Mouse (Mus musculus) liver, embryonic 12.5 days (tissue): Measurements from ENCODE around the gene Ano6. TPM values are rescaled to one million over a fixed set of nuclear protein-coding genes. Genes with fewer than 3 reads are reported as not detected.

Experiments used
- ATAC-seq: fragments of 200-750 bp; cut with Nextera tagmentation; 2 replicates; pipeline ENCODE4 v1.8.0; 2017; ENCODE audit warnings: moderate number of reproducible peaks, mild to moderate bottlenecking, moderate library complexity
- H3K27ac ChIP-seq: fragments of 300-500 bp; sonication (generic); 2 replicates; pipeline ENCODE4 v1.5.1; 2016; ENCODE audit warnings: mild to moderate bottlenecking
- H3K27me3 ChIP-seq: fragments of 300-500 bp; sonication (generic); replicated peaks from 2 replicates; pipeline ENCODE4 v1.6.1; 2016; ENCODE audit warnings: mild to moderate bottlenecking, moderate library complexity
- H3K36me3 ChIP-seq: fragments of 300-500 bp; sonication (generic); 2 replicates; pipeline ENCODE4 v1.6.1; 2016; ENCODE audit warnings: mild to moderate bottlenecking, moderate library complexity
- H3K4me1 ChIP-seq: fragments of 300-500 bp; sonication (generic); 2 replicates; pipeline ENCODE4 v1.6.1; 2016
- H3K4me2 ChIP-seq: fragments of 300-500 bp; sonication (generic); 2 replicates; pipeline ENCODE4 v1.6.1; 2016; ENCODE audit warnings: mild to moderate bottlenecking, moderate library complexity
- H3K4me3 ChIP-seq: fragments of 300-500 bp; sonication (generic); 2 replicates; pipeline ENCODE4 v1.5.1; 2016; ENCODE audit warnings: mild to moderate bottlenecking, moderate library complexity
- H3K9ac ChIP-seq: fragments of 300-500 bp; sonication (generic); 2 replicates; pipeline ENCODE4 v1.6.1; 2016; ENCODE audit warnings: mild to moderate bottlenecking, moderate library complexity
- H3K9me3 ChIP-seq: fragments of 300-500 bp; sonication (generic); replicated peaks from 2 replicates; pipeline ENCODE4 v1.6.1; 2016; ENCODE audit warnings: mild to moderate bottlenecking, moderate library complexity
- WGBS: fragments of 180-500 bp; shearing (Covaris S2); methylation state at CpG from one replicate; pipeline ENCODE4 v1.1.7; 2016; ENCODE audit not compliant: insufficient replicate concordance; 5-methylcytosine and 5-hydroxymethylcytosine counted together
- polyA plus RNA-seq: library from polyadenylated mRNA; unstranded; fragments of >200 nt; fragmentation: Nextera tagmentation; extraction: Ambion mirVana; gene quantifications from 2 replicates; pipeline ENCODE4 v1.2.1, GENCODE M21; 2016

Gene Ano6
- polyA plus RNA-seq, 1 experiment from 2014 or later = 14.7 TPM

GRCm38 (mm10) chr15:95757169-95757568, 33.5 kb upstream of the Ano6 start:
- Histone ChIP-seq H3K4me3 (no peak overlapping the region), H3K27ac (no peak overlapping the region), H3K36me3 (no peaks in the 10 kb centered on the region), H3K9ac (no peak overlapping the region), H3K9me3 (no peaks in the 10 kb centered on the region), H3K4me1 (no peaks in the 10 kb centered on the region), H3K27me3 (no peaks in the 10 kb centered on the region), H3K4me2 (no peak overlapping the region)
- 35% methylated on average over 10 of the region's 10 CpGs for WGBS
- no peak for ATAC-seq

- WGBS = 61% methylated on average over 5 of the region's 5 CpGs
- Histone ChIP-seq H3K4me1 (no peaks in the 10 kb centered on the region), H3K4me2 (no peak overlapping the region), H3K4me3 (no peak overlapping the region), H3K36me3 (no peaks in the 10 kb centered on the region), H3K9ac (no peak overlapping the region), H3K27me3 (no peaks in the 10 kb centered on the region), H3K27ac (no peak overlapping the region), H3K9me3 (no peaks in the 10 kb centered on the region)
- ATAC-seq = no peak
Measured at GRCm38 (mm10) chr15:95758069-95758468, 32.6 kb upstream of the Ano6 start.

DNA sequence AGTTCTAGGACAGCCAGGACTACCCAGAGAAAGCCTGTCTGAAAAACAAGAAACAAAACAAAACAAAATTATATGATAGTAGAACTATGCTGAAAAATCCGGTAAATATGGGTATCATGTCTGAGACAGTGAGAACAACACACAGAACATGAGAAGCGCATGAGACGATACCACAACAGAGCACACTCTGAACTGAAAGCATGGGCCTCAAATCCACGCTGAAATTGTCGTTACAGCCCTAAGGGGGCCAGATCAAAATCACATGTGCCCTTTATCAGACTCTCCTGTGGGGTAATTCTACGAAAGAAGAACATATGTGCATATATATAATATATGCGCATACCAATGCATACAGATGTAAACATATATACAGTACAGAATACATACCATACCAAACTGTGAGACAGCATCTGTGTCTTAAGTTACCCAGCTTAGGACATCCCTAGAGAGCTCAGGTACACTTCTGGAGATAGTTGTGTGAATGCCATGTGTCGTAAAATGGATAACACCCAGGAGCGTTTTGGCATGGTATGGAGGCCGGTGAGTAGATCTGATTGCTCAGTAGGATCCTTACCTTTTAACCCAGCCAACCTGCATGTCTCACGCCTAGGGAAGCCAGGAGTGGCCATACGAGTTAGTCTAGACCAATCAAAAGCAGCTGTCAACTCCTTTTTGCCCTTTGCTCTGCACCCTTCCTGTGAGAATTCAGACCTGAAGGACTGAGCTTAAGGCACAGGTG, 31.8 kb upstream of the Ano6 start:
- no peak for ATAC-seq
- Histone ChIP-seq H3K27me3 (no peaks in the 10 kb centered on the region), H3K9ac (no peak overlapping the region), H3K9me3 (no peaks in the 10 kb centered on the region), H3K4me2 (no peak overlapping the region), H3K36me3 (no peaks in the 10 kb centered on the region), H3K27ac (no peak overlapping the region), H3K4me1 (no peaks in the 10 kb centered on the region), H3K4me3 (no peak overlapping the region)
- 71% methylated on average over 12 of the region's 12 CpGs for WGBS

DNA sequence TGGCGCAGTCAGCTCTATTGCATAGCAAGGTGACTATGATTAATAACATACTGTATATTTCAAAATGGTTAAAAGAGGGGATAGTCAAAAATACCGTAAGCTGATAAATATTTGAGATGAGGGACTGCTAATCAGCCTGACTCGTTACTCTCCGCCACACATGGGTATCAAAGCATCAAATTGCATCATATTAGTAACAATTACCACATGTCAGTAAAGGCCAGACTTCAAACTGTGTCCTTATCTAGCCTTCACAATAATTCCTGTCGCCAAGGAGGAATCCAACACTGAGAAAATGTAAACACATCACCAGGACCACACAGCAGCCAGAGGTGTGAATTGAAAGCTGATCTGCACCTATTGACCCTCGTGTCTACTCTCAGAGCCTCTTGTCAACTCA, 30.8 kb upstream of the Ano6 start:
- no peak overlapping the region for H3K4me3 ChIP-seq
- 49% methylated on average over 6 of the region's 6 CpGs for WGBS

GRCm38 (mm10) chr15:95761420-95761819, 29.2 kb upstream of the Ano6 start:
- H3K36me3 ChIP-seq = no peaks in the 10 kb centered on the region
- no peak overlapping the region for H3K9ac ChIP-seq
- no peak overlapping the region for H3K4me2 ChIP-seq
- H3K27me3 ChIP-seq = no peaks in the 10 kb centered on the region
- H3K4me3 ChIP-seq = no peak overlapping the region
- ATAC-seq = no peak
- H3K27ac ChIP-seq = no peak overlapping the region
- H3K4me1 ChIP-seq = no peaks in the 10 kb centered on the region
- 64% methylated on average over 7 of the region's 7 CpGs for WGBS
- no peaks in the 10 kb centered on the region for H3K9me3 ChIP-seq

More for the DNA sequence above, 30.8 kb upstream of the Ano6 start:
- no peaks in the 10 kb centered on the region for H3K9me3 ChIP-seq
- H3K9ac ChIP-seq = no peak overlapping the region
- H3K27me3 ChIP-seq = no peaks in the 10 kb centered on the region
- H3K4me1 ChIP-seq = no peaks in the 10 kb centered on the region
- no peak overlapping the region for H3K27ac ChIP-seq
- H3K36me3 ChIP-seq = no peaks in the 10 kb centered on the region
- ATAC-seq = no peak
- H3K4me2 ChIP-seq = no peak overlapping the region

DNA sequence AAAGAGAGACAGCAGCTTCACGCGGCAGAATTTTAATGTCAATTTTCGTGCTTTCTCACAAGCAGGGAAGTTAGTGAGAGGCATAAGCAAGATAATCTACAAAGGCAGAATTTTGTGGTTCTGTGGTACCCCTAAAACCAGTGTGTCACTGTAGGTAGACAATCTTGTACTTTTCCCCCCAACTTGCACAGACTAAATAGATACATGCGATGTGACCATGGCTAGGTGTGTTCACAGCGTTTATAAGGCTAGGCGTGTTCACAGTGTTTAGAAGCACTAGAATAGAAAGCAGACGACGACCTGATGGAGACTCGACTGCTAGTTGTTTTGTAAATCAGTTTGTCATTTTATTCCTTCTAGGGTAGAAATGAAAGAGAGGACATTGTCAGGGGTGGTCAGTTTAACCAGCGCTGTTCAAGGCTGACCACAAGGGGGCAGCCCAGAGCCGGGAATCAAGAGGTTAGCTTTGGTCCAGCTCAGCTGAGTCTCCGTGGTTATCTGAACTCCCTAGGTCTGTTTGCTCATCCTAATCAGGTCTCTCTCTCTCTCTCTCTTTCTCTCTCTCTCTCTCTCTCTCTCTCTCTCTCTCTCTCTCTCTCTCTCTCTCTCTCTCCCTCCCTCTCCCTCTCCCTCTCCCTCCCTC, 27.9 kb upstream of the Ano6 start:
- Histone ChIP-seq H3K27me3 (no peaks in the 10 kb centered on the region), H3K4me3 (no peak overlapping the region), H3K4me2 (no peak overlapping the region), H3K36me3 (no peaks in the 10 kb centered on the region), H3K9ac (no peak overlapping the region), H3K9me3 (no peaks in the 10 kb centered on the region), H3K27ac (no peak overlapping the region), H3K4me1 (no peaks in the 10 kb centered on the region)
- 34% methylated on average over 12 of the region's 12 CpGs for WGBS
- ATAC-seq = peak; percentile 70

GRCm38 (mm10) chr15:95763464-95763863, 27.2 kb upstream of the Ano6 start:
- H3K4me2 ChIP-seq = no peak overlapping the region
- H3K9ac ChIP-seq = no peak overlapping the region
- H3K9me3 ChIP-seq = no peaks in the 10 kb centered on the region
- H3K27me3 ChIP-seq = no peaks in the 10 kb centered on the region
- WGBS = 50% methylated on average over 6 of the region's 6 CpGs
- ATAC-seq = no peak
- H3K4me1 ChIP-seq = no peaks in the 10 kb centered on the region
- H3K36me3 ChIP-seq = no peaks in the 10 kb centered on the region
- H3K4me3 ChIP-seq = no peak overlapping the region
- H3K27ac ChIP-seq = no peak overlapping the region

- H3K9me3 ChIP-seq = no peaks in the 10 kb centered on the region
- no peaks in the 10 kb centered on the region for H3K4me1 ChIP-seq
- H3K36me3 ChIP-seq = no peaks in the 10 kb centered on the region
- no peak overlapping the region for H3K4me3 ChIP-seq
- ATAC-seq = no peak
- no peak overlapping the region for H3K27ac ChIP-seq
- H3K9ac ChIP-seq = no peak overlapping the region
- 81% methylated on average over 8 of the region's 8 CpGs for WGBS
- H3K4me2 ChIP-seq = no peak overlapping the region
- no peaks in the 10 kb centered on the region for H3K27me3 ChIP-seq
Measured at GRCm38 (mm10) chr15:95765271-95765670, 25.4 kb upstream of the Ano6 start.

GRCm38 (mm10) chr15:95765936-95766335, 24.7 kb upstream of the Ano6 start:
- no peak overlapping the region for H3K4me2 ChIP-seq
- WGBS = 68% methylated on average over 6 of the region's 6 CpGs
- H3K4me1 ChIP-seq = no peaks in the 10 kb centered on the region
- no peak overlapping the region for H3K4me3 ChIP-seq
- H3K9ac ChIP-seq = no peak overlapping the region
- ATAC-seq = no peak
- no peaks in the 10 kb centered on the region for H3K9me3 ChIP-seq
- H3K27me3 ChIP-seq = no peaks in the 10 kb centered on the region
- no peak overlapping the region for H3K27ac ChIP-seq
- no peaks in the 10 kb centered on the region for H3K36me3 ChIP-seq

DNA sequence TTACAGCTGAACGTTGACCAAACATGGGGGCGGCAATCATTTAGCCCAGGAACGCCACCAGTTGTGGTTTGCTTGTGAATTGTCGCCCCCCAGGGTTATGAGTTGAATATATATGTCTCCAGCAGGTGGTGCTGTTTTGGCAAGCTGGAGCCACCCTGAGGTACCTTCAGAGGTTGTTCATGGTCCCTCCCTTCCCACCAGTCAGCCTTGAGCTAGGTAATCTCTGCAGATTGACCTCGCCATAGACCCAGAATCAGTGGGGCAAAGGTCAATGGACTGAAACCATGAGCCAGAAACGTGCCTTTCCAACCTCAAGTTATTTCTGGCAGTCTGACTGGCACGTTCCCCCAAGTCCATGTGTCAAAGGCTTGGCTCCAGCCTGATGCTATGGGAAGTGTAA, 22.8 kb upstream of the Ano6 start:
- 61% methylated on average over 7 of the region's 7 CpGs for WGBS
- no peaks in the 10 kb centered on the region for H3K36me3 ChIP-seq
- no peak overlapping the region for H3K4me3 ChIP-seq
- H3K27me3 ChIP-seq = no peaks in the 10 kb centered on the region
- no peak overlapping the region for H3K27ac ChIP-seq
- H3K4me2 ChIP-seq = no peak overlapping the region
- H3K9me3 ChIP-seq = no peaks in the 10 kb centered on the region
- no peak for ATAC-seq
- 0 out of 2 replicates have a peak, but pooled peaks cover 3% of the 10 kb centered on the region for H3K4me1 ChIP-seq
- no peak overlapping the region; the same call in 1 of the 2 replicates for H3K9ac ChIP-seq

DNA sequence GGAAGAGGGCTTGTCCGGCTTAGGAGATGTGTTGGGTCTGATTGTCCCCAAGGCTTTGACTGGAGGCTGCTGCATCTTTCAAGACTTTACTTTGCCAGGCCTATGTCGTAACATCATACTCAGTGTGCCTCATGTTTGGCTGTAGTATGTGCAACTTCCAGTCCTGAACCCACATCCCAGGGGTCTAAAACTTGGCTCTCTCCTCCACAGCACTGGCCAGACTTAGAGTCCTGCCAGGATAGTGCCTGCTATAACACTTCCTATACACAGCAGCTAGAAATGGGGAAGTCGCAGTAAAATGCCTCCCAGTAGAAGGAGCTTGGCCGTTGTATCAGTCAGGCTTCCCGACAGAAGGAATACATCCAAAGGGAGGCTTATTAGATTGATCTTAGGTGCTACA, 21.9 kb upstream of the Ano6 start:
- no peak overlapping the region for H3K27ac ChIP-seq
- H3K9ac ChIP-seq = no peak overlapping the region
- no peak overlapping the region for H3K4me3 ChIP-seq
- 0 out of 2 replicates have a peak, but pooled peaks cover 3% of the 10 kb centered on the region for H3K4me1 ChIP-seq
- H3K9me3 ChIP-seq = no peaks in the 10 kb centered on the region
- no peaks in the 10 kb centered on the region for H3K27me3 ChIP-seq
- H3K36me3 ChIP-seq = no peaks in the 10 kb centered on the region
- 48% methylated on average over 5 of the region's 5 CpGs for WGBS
- no peak overlapping the region for H3K4me2 ChIP-seq
- ATAC-seq = no peak

DNA sequence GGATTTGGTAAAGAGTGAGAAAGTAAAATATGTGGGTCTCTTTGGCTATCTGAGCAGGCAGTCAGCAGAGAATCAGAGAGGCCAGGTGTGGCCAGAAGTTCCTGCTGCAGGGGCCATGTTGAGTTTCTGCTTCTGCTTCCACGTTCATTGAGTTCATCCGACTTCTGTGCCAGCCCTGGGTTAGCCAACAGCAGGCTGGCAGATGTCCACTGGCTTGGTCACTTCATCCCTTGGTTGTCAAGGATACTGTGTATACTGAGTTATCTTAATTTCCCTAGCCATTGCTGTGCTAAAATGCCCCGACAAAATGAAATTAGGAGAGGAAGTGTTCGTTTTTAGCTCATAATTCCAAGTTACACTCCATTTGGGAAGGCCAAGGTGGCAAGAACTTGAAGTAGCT, 21.1 kb upstream of the Ano6 start:
- 0 out of 2 replicates have a peak, but pooled peaks cover 6% of the 10 kb centered on the region for H3K4me1 ChIP-seq
- H3K9me3 ChIP-seq = no peaks in the 10 kb centered on the region
- H3K4me3 ChIP-seq = no peak overlapping the region
- no peaks in the 10 kb centered on the region for H3K27me3 ChIP-seq
- H3K27ac ChIP-seq = no peak overlapping the region
- WGBS = 72% methylated on average over 4 of the region's 4 CpGs
- ATAC-seq = no peak
- no peak overlapping the region for H3K4me2 ChIP-seq
- H3K9ac ChIP-seq = no peak overlapping the region
- H3K36me3 ChIP-seq = no peaks in the 10 kb centered on the region
